Mouse (Mus musculus): ENCODE data around the gene Ttll9.

- no peak for TF ChIP-seq USF1 (IDR thresholded peaks at IDR 0.05; ENCODE audit: low read depth)
- TF ChIP-seq POLR2A (IDR thresholded peaks at IDR 0.05; ENCODE audit: insufficient read length, low read depth) = no peak
These were observed 40.4 kb downstream of the Ttll9 start for GRCm38 (mm10) chr2:153002492-153003248.
